Mouse (Mus musculus) erythroblast, embryonic 14.5 days (primary cell): ENCODE results near the gene Galc.

ENCODE experiments used
- GATA1 ChIP-seq: IDR thresholded peaks from 2 replicates; pipeline ENCODE4 v1.6.1; 2012; ENCODE audit warnings: low read length, inconsistent platforms, mixed read lengths
- TAL1 ChIP-seq: IDR thresholded peaks from 3 replicates; pipeline ENCODE4 v1.6.1; 2012; ENCODE audit warnings: low read length, inconsistent platforms, mixed read lengths

DNA sequence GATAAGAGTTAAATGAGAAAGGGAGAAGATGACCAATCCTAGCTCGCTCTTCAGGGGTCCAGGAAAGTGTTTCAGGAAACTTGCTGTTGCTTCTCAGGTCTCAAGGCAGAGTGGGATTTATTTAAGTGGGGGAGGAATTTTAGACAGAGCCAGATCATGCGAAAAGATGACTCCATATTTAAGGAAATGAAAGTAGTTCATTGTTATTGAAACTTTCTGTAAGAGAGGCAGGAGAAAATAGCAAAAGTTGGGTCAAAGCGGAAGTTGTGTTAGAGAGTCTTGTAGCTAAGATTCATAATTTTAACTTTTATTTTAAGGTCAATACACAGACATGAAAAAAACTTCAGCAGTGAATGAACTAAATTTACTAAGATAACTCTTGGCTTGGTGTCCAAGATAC, 31.2 kb upstream of the Galc start:
- no peak for TF ChIP-seq TAL1
- no peak for TF ChIP-seq GATA1
